Mouse (Mus musculus): Measurements from ENCODE around the gene Sipa1l3.
A peak's percentile ranks its signal among the peaks of the same experiment; 100 is the strongest.

Gene Sipa1l3

GRCm38 (mm10) chr7:29441151-29441550 is 77.3 kb downstream of the Sipa1l3 start:
- DNase-seq, result no peak

GRCm38 (mm10) chr7:29438655-29439282 is 79.7 kb downstream of the Sipa1l3 start:
- no peak for DNase-seq

- DNase-seq, result no peak
Observed at GRCm38 (mm10) chr7:29438204-29438603, 80.2 kb downstream of the Sipa1l3 start.

- no peak for DNase-seq
Observed at GRCm38 (mm10) chr7:29437072-29437471, 81.4 kb downstream of the Sipa1l3 start.

- no peak for DNase-seq
Observed at GRCm38 (mm10) chr7:29434313-29435035, 84.0 kb downstream of the Sipa1l3 start.

- no peak for DNase-seq
Observed at GRCm38 (mm10) chr7:29433725-29434124, 84.7 kb downstream of the Sipa1l3 start.

GRCm38 (mm10) chr7:29432947-29433553 is 85.4 kb downstream of the Sipa1l3 start:
- no peak for DNase-seq

DNA sequence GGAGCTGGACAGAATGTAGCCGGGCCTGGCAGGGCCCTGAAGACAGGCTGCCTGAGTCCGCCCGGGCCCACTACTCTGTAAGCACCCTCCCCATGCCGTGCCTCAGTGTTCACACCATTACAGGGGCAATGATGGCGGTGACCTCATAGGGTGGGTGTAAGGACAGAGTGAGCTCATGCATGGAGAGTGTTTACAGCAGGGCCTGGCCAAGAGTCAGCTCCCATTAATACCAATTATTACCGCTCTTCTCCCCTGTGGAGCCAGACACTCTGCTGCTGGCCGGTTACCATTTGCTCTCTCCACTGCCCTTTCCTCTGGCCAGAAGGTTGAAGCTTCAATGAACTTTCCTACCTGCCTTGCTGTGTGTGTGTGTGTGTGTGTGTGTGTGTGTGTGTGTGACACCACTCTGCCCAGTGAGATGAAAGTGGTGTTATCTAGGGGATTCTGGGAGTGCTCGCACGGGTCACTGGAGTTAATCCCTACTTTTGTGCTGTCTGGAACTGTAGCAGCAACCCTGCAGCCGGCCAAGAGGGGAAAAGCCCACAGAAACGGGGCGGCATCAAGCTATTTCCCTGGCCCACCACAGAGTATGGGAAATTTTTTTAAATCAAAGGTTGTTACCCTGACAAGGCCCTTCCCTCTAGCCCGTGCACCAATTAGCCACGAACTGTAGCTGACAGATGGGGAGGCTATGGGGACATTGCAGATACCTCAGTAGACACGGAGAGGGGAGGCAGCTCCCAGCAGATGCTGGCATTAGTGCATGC is 86.1 kb downstream of the Sipa1l3 start:
- DNase-seq, result no peak

GRCm38 (mm10) chr7:29430739-29431211 is 87.7 kb downstream of the Sipa1l3 start:
- peak; percentile 24 for DNase-seq

DNA sequence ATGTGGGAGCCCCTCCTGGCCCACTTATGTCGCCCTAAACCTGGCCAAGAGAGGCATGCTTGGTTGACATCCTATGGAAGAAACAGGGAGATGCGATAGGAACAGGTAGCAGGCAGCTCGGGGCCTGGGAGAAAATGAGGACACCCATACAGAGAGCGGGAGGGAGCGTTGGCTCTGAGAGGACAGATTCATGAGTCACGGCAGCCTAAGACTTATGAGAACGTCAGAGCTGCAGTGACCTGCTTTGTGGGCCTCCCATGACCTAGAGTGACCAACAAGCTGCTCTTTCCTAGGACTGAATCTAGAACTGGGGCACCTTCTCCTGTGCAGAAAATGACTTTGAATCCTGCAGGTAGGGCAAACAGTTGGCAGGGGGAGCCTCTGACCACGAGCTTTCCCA is 92.4 kb downstream of the Sipa1l3 start:
- no peak for DNase-seq

GRCm38 (mm10) chr7:29425413-29425827 is 93.0 kb downstream of the Sipa1l3 start:
- peak; percentile 30 for DNase-seq

- no peak for DNase-seq
Observed at GRCm38 (mm10) chr7:29424690-29425089, 93.8 kb downstream of the Sipa1l3 start.

DNA sequence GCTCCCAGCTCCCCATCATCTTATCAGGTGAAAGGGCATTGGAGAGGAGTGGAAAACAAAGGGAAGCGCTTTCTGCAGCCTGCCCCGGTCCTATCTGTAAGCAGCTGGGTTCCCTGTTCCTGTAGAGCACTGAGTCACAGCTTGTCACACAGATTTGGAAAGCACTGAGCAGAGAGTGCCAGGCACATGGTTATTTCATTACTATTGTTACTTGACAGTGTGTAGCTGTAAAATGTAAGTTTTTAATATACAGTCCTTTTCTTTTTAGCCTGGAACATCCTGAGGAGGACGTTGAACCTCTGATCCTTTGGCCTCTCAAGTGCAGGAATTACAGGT is 96.6 kb downstream of the Sipa1l3 start:
- no peak for DNase-seq

GRCm38 (mm10) chr7:29421240-29421908 is 97.1 kb downstream of the Sipa1l3 start:
- DNase-seq, result no peak

DNA sequence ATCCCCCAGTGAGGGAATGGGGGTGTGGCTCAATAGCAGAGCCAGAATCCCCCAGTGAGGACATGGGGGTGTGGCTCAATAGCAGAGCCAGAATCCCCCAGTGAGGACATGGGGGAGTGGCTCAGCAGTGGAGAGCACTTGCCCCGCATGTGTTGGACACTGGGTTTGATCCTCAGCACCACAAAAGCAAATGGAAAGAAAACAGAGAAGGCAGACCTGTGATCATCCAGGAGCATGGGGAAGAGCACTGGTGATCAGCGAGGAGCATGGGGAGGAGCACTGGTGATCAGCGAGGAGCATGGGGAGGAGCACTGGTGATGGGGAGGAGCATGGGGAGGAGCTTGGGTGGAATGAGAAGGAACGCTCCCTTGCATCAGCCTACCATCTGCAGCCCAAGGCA is 98.6 kb downstream of the Sipa1l3 start:
- no peak for DNase-seq

- no peak for DNase-seq
Observed at GRCm38 (mm10) chr7:29418231-29418630, 100.2 kb downstream of the Sipa1l3 start.

DNA sequence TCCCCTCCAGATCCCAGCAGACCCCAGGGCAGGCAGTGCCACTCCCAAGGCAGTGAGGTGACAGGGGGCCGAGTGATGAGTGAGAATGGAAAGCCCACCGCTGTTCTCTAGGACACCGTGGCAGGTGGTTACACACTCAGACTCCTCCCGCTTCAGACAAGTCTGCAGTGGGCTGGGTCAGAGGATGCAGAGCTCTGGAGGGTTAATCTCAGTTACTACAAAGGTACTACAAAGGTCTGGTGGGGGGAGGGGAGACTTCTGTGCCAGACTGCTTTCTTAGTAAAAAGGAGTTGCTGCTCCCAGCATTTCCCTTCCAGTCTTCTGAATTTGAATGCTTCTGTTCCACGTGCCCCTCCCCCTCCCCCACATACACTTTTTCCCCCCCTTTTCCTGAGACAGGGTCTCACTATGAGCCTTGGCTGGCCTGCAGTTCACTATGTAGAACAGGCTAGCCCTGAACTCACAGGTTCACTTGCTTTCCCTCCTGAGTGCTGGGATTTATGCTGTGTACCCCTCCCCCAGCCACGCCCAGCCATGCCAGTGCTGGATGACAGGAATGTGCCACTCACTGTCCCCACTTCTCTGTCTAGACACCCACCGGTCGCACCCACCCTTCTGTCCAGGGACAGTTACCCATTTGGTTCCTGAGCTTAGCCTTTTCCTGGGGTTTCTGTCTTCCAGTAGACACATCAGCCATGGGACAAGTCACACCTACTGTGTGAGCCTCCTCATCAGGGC is 100.9 kb downstream of the Sipa1l3 start:
- DNase-seq, result peak; percentile 49

GRCm38 (mm10) chr7:29416906-29417305 is 101.5 kb downstream of the Sipa1l3 start:
- no peak for DNase-seq

DNA sequence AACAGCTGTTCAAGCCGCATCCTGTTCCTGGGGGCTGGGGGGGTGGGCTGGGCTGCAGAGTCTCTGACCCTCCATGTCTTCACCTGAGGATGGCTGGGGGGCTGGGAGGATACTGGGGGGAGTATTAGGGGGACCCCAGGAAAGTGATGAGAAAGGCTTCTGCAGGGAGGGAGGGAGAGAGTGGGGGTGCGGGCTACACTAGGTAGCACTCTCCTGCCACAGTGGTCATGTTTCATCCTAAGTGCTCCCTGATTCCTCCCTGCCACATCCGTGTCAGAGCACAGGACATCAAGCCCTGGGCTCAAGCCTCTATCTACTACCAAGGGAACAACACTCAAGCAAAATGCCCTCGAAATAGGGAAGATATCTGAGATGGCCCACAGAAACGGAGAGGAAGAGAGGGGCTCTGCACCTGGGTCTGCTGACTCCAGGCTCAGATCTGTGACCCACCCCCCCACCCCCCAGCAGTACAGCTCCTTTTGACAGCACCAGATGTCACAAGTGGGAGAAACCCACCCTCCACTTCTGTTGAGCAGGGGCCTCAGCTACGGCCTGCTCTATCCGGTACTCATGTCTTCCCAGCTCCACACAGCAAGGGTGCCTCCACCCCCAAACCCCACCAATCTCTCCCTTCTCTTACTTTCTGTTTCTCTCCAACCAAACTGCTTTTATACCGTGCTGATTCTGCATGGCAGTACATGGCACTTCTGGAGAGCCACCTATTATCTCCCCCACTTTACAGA is 106.4 kb downstream of the Sipa1l3 start:
- peak; percentile 74 for DNase-seq

- DNase-seq, result peak; percentile 57
Observed at GRCm38 (mm10) chr7:29411216-29411816, 107.1 kb downstream of the Sipa1l3 start.

DNA sequence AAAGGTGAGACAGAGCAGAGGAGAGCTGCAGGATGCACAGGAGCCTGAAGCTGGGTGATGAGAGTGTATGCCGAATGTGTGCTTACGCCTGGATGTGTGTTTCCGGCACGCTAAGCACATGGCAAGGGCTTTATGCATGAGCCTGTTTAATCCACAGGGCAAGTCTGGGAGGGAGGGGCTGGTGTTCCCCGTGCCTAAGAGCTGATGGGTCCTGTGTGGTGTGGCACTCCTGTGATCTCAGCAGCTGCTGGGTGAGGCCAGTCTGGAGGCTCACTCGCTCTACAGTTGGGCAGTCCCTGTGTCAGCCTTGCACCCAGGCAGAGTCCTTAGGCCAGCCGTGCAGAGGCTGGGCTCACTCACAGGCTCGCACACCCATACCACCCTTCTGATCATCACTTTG is 108.0 kb downstream of the Sipa1l3 start:
- peak; percentile 24 for DNase-seq
